Mouse (Mus musculus): ENCODE data around the gene Foxp1. TPM values are rescaled to one million over a fixed set of nuclear protein-coding genes. Genes with fewer than 3 reads are reported as not detected.

Foxp1 gene
- polyA plus RNA-seq, 1 experiment from 2014 or later = 18.9 TPM

- Histone ChIP-seq H3K36me3 (replicated peaks; ENCODE audit: insufficient read depth, low read length) (peaks cover 10% of the 10 kb centered on the region), H3K27me3 (ENCODE audit: insufficient read depth, low read length) (no peaks in the 10 kb centered on the region), H3K9me3 (ENCODE audit: low read length) (no peaks in the 10 kb centered on the region), H3K4me3 (ENCODE audit: low read depth, low read length) (no peak overlapping the region), H3K27ac (ENCODE audit: low read depth) (no peak overlapping the region), H3K9ac (replicated peaks) (no peak overlapping the region), H3K4me1 (ENCODE audit: insufficient read depth) (peaks cover 4% of the 10 kb centered on the region), H3K4me2 (ENCODE audit: low read depth, low read length) (no peak overlapping the region)
- ATAC-seq (no peak), DNase-seq (no peak)
- WGBS (ENCODE audit: insufficient replicate concordance) = 79% methylated on average over 16 of the region's 16 CpGs
- no peak for TF ChIP-seq EP300 (IDR thresholded peaks at IDR 0.05; ENCODE audit: low read depth)
- TF ChIP-seq CTCF (IDR thresholded peaks at IDR 0.05; ENCODE audit: low read depth) = no peak
Measured at GRCm38 (mm10) chr6:99429378-99430131, 93.0 kb downstream of the Foxp1 start.

DNA sequence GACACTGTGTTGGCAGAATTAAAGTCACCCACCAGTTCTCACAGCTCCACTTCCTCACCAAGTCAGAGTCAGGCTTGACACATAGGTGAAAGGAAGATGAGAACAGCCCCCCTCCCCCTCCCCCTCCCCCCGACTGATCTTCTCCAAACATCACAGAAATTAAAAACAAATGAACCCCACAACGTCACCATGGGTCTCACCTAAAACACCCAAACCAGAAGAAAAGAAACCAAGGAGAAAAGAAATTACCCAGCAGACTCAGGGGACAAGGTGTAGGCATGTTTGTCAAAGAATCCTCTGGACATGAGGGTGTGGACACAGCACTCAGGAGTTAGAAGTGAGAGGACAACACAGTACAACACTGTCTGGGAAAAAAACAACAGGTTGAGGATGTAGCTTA, 93.6 kb downstream of the Foxp1 start:
- ATAC-seq (no peak), DNase-seq (no peak)

DNA sequence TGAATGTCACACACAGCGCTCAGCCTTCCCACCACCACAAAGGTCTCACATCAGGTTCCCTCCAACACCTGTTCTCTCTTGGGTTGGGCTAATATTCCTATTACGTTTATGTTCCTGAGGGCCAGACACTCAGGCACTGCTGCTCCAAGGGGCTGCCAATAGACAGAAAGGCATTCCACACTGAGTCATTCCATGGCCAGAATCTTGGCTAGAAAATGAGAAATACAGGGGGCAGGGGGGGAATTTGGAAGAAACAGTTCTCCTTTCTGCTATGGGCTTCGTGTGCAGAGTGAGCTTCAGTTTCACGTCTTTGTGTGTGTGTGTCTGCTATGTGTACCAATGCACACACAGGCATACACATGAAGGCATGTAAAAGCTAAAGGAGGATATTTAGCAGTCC, 95.2 kb downstream of the Foxp1 start:
- Histone ChIP-seq H3K4me2 (ENCODE audit: low read depth, low read length) (no peak overlapping the region), H3K27ac (ENCODE audit: low read depth) (no peak overlapping the region), H3K4me3 (ENCODE audit: low read depth, low read length) (no peak overlapping the region), H3K36me3 (replicated peaks; ENCODE audit: insufficient read depth, low read length) (no peaks in the 10 kb centered on the region; the same call in 1 of the 2 replicates), H3K27me3 (ENCODE audit: insufficient read depth, low read length) (no peaks in the 10 kb centered on the region), H3K4me1 (ENCODE audit: insufficient read depth) (peaks cover 4% of the 10 kb centered on the region), H3K9ac (replicated peaks) (no peak overlapping the region), H3K9me3 (ENCODE audit: low read length) (no peaks in the 10 kb centered on the region)
- no peak for ATAC-seq
- 79% methylated on average over 4 of the region's 4 CpGs for WGBS (ENCODE audit: insufficient replicate concordance)
- DNase-seq = no peak
- TF ChIP-seq EP300 (IDR thresholded peaks at IDR 0.05; ENCODE audit: low read depth) = no peak
- TF ChIP-seq CTCF (IDR thresholded peaks at IDR 0.05; ENCODE audit: low read depth) = no peak

More for the DNA sequence above, 93.6 kb downstream of the Foxp1 start:
- Histone ChIP-seq H3K4me3 (ENCODE audit: low read depth, low read length) (no peak overlapping the region), H3K4me2 (ENCODE audit: low read depth, low read length) (no peak overlapping the region), H3K36me3 (replicated peaks; ENCODE audit: insufficient read depth, low read length) (peaks cover 6% of the 10 kb centered on the region), H3K27ac (ENCODE audit: low read depth) (no peak overlapping the region), H3K9me3 (ENCODE audit: low read length) (no peaks in the 10 kb centered on the region), H3K27me3 (ENCODE audit: insufficient read depth, low read length) (no peaks in the 10 kb centered on the region), H3K9ac (replicated peaks) (no peak overlapping the region), H3K4me1 (ENCODE audit: insufficient read depth) (peaks cover 4% of the 10 kb centered on the region)
- TF ChIP-seq EP300 (IDR thresholded peaks at IDR 0.05; ENCODE audit: low read depth) (no peak), CTCF (IDR thresholded peaks at IDR 0.05; ENCODE audit: low read depth) (no peak)
- 71% methylated on average over 2 of the region's 2 CpGs for WGBS (ENCODE audit: insufficient replicate concordance)

- H3K9me3 ChIP-seq (ENCODE audit: low read length) = no peaks in the 10 kb centered on the region
- whole genome bisulfite sequencing (ENCODE audit: insufficient replicate concordance) = 70% methylated on average over 3 of the region's 3 CpGs
- H3K27me3 ChIP-seq (ENCODE audit: insufficient read depth, low read length) = no peaks in the 10 kb centered on the region
- H3K27ac ChIP-seq (ENCODE audit: low read depth) = no peak overlapping the region
- no peak overlapping the region for H3K4me3 ChIP-seq (ENCODE audit: low read depth, low read length)
- no peaks in the 10 kb centered on the region for H3K4me1 ChIP-seq (ENCODE audit: insufficient read depth)
- no peak for ATAC-seq
- no peak for TF ChIP-seq EP300 (IDR thresholded peaks at IDR 0.05; ENCODE audit: low read depth)
- TF ChIP-seq CTCF (IDR thresholded peaks at IDR 0.05; ENCODE audit: low read depth) = no peak
- no peaks in the 10 kb centered on the region; the same call in 1 of the 2 replicates for H3K36me3 ChIP-seq (replicated peaks; ENCODE audit: insufficient read depth, low read length)
- DNase-seq = no peak
- H3K9ac ChIP-seq (replicated peaks) = no peak overlapping the region
- H3K4me2 ChIP-seq (ENCODE audit: low read depth, low read length) = no peak overlapping the region
Measured at GRCm38 (mm10) chr6:99425044-99425443, 97.5 kb downstream of the Foxp1 start.

GRCm38 (mm10) chr6:99420666-99421065, 101.9 kb downstream of the Foxp1 start:
- Histone ChIP-seq H3K9ac (replicated peaks) (no peak overlapping the region), H3K27ac (ENCODE audit: low read depth) (no peak overlapping the region), H3K9me3 (ENCODE audit: low read length) (no peaks in the 10 kb centered on the region), H3K4me2 (ENCODE audit: low read depth, low read length) (no peak overlapping the region), H3K36me3 (replicated peaks; ENCODE audit: insufficient read depth, low read length) (no peaks in the 10 kb centered on the region), H3K4me3 (ENCODE audit: low read depth, low read length) (no peak overlapping the region), H3K27me3 (ENCODE audit: insufficient read depth, low read length) (no peaks in the 10 kb centered on the region), H3K4me1 (ENCODE audit: insufficient read depth) (no peaks in the 10 kb centered on the region)
- WGBS (ENCODE audit: insufficient replicate concordance) = 79% methylated on average over 8 of the region's 8 CpGs
- DNase-seq (no peak), ATAC-seq (no peak)
- TF ChIP-seq CTCF (IDR thresholded peaks at IDR 0.05; ENCODE audit: low read depth) = no peak
- no peak for TF ChIP-seq EP300 (IDR thresholded peaks at IDR 0.05; ENCODE audit: low read depth)

DNA sequence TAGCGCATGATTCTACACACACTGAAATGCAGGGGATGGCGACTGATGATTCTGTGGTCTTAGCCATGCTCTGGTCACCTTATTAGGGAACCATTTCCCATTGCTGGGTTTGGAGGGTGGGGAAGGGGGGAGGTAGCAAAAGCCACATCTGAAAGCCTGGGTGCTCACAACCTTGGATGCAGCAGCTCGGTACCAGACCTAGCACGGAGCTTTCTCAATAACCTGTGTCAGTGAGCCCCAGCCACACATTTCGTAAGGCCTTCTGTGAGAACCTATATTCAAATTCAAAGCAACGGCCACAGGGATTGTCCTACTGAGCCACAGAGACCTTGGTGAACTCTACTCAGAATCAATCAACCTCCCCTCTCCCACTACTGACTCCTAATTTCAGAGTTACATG, 109.9 kb downstream of the Foxp1 start:
- ATAC-seq (no peak), DNase-seq (no peak)
- TF ChIP-seq CTCF (IDR thresholded peaks at IDR 0.05; ENCODE audit: low read depth) (no peak), EP300 (IDR thresholded peaks at IDR 0.05; ENCODE audit: low read depth) (no peak)
- no peak overlapping the region for H3K4me3 ChIP-seq (ENCODE audit: low read depth, low read length)
- H3K36me3 ChIP-seq (replicated peaks; ENCODE audit: insufficient read depth, low read length) = no peaks in the 10 kb centered on the region
- H3K4me1 ChIP-seq (ENCODE audit: insufficient read depth) = peaks cover 5% of the 10 kb centered on the region; the same call in 1 of the 2 replicates
- H3K27me3 ChIP-seq (ENCODE audit: insufficient read depth, low read length) = no peaks in the 10 kb centered on the region
- no peaks in the 10 kb centered on the region for H3K9me3 ChIP-seq (ENCODE audit: low read length)
- no peak overlapping the region; the same call in 1 of the 2 replicates for H3K9ac ChIP-seq (replicated peaks)
- no peak overlapping the region for H3K27ac ChIP-seq (ENCODE audit: low read depth)
- 68% methylated on average over 6 of the region's 6 CpGs for WGBS (ENCODE audit: insufficient replicate concordance)
- H3K4me2 ChIP-seq (ENCODE audit: low read depth, low read length) = no peak overlapping the region
